Mouse (Mus musculus): ENCODE results near the gene Dgkd. TPM values are rescaled to one million over a fixed set of nuclear protein-coding genes. Genes with fewer than 3 reads are reported as not detected.

Dgkd gene
- polyA plus RNA-seq, 1 experiment from 2014 or later = 58.2 TPM

- H3K27me3 ChIP-seq (ENCODE audit: control insufficient read depth, insufficient read depth, low read length) = no peaks in the 10 kb centered on the region
- no peaks in the 10 kb centered on the region for H3K36me3 ChIP-seq (ENCODE audit: control insufficient read depth, insufficient read depth, low read length)
- peak overlapping the region; percentile 95; the same call in 1 of the 2 replicates for H3K4me3 ChIP-seq (ENCODE audit: low read depth, low read length)
- H3K9ac ChIP-seq (replicated peaks; ENCODE audit: low read depth, low read length) = no peak overlapping the region
- WGBS = 24% methylated on average over 2 of the region's 2 CpGs
- peaks cover 12% of the 10 kb centered on the region for H3K4me1 ChIP-seq (ENCODE audit: control insufficient read depth, insufficient read depth, low read length)
- no peak overlapping the region for H3K27ac ChIP-seq (ENCODE audit: low read depth, low read length)
- H3K4me2 ChIP-seq (ENCODE audit: low read depth, low read length) = peak overlapping the region; percentile 88
- no peaks in the 10 kb centered on the region for H3K9me3 ChIP-seq (ENCODE audit: control insufficient read depth, low read length)
- ATAC-seq (ENCODE audit: low read depth) = no peak
Measured at GRCm38 (mm10) chr1:87854851-87855251, 1.8 kb downstream of the Dgkd start.

GRCm38 (mm10) chr1:87855522-87855921 is 2.4 kb downstream of the Dgkd start:
- no peaks in the 10 kb centered on the region for H3K36me3 ChIP-seq (ENCODE audit: control insufficient read depth, insufficient read depth, low read length)
- no peak overlapping the region for H3K27ac ChIP-seq (ENCODE audit: low read depth, low read length)
- 95% methylated on average over 1 of the region's 1 CpGs for WGBS
- no peak overlapping the region for H3K9ac ChIP-seq (replicated peaks; ENCODE audit: low read depth, low read length)
- H3K4me2 ChIP-seq (ENCODE audit: low read depth, low read length) = peak overlapping the region; percentile 88; the same call in 1 of the 2 replicates
- H3K9me3 ChIP-seq (ENCODE audit: control insufficient read depth, low read length) = no peaks in the 10 kb centered on the region
- ATAC-seq (ENCODE audit: low read depth) = no peak
- no peak overlapping the region for H3K4me3 ChIP-seq (ENCODE audit: low read depth, low read length)
- H3K27me3 ChIP-seq (ENCODE audit: control insufficient read depth, insufficient read depth, low read length) = no peaks in the 10 kb centered on the region
- peaks cover 12% of the 10 kb centered on the region for H3K4me1 ChIP-seq (ENCODE audit: control insufficient read depth, insufficient read depth, low read length)

GRCm38 (mm10) chr1:87856823-87857222 is 3.7 kb downstream of the Dgkd start:
- H3K4me1 ChIP-seq (ENCODE audit: control insufficient read depth, insufficient read depth, low read length) = peaks cover 12% of the 10 kb centered on the region
- H3K9ac ChIP-seq (replicated peaks; ENCODE audit: low read depth, low read length) = no peak overlapping the region
- no peaks in the 10 kb centered on the region for H3K27me3 ChIP-seq (ENCODE audit: control insufficient read depth, insufficient read depth, low read length)
- no peaks in the 10 kb centered on the region for H3K9me3 ChIP-seq (ENCODE audit: control insufficient read depth, low read length)
- 82% methylated on average over 3 of the region's 3 CpGs for WGBS
- no peak overlapping the region for H3K4me3 ChIP-seq (ENCODE audit: low read depth, low read length)
- H3K27ac ChIP-seq (ENCODE audit: low read depth, low read length) = no peak overlapping the region
- H3K4me2 ChIP-seq (ENCODE audit: low read depth, low read length) = no peak overlapping the region
- ATAC-seq (ENCODE audit: low read depth) = no peak
- no peaks in the 10 kb centered on the region for H3K36me3 ChIP-seq (ENCODE audit: control insufficient read depth, insufficient read depth, low read length)

GRCm38 (mm10) chr1:87858031-87858430 is 4.9 kb downstream of the Dgkd start:
- WGBS = 96% methylated on average over 1 of the region's 1 CpGs

GRCm38 (mm10) chr1:87858529-87858928 is 5.4 kb downstream of the Dgkd start:
- WGBS = 84% methylated on average over 2 of the region's 2 CpGs
- H3K9ac ChIP-seq (replicated peaks; ENCODE audit: low read depth, low read length) = no peak overlapping the region
- H3K27me3 ChIP-seq (ENCODE audit: control insufficient read depth, insufficient read depth, low read length) = no peaks in the 10 kb centered on the region
- H3K27ac ChIP-seq (ENCODE audit: low read depth, low read length) = no peak overlapping the region
- H3K36me3 ChIP-seq (ENCODE audit: control insufficient read depth, insufficient read depth, low read length) = no peaks in the 10 kb centered on the region
- peaks cover 12% of the 10 kb centered on the region for H3K4me1 ChIP-seq (ENCODE audit: control insufficient read depth, insufficient read depth, low read length)
- ATAC-seq (ENCODE audit: low read depth) = no peak
- no peak overlapping the region for H3K4me2 ChIP-seq (ENCODE audit: low read depth, low read length)
- no peak overlapping the region for H3K4me3 ChIP-seq (ENCODE audit: low read depth, low read length)
- no peaks in the 10 kb centered on the region for H3K9me3 ChIP-seq (ENCODE audit: control insufficient read depth, low read length)

More at GRCm38 (mm10) chr1:87858031-87858430, 4.9 kb downstream of the Dgkd start:
- Histone ChIP-seq H3K27me3 (ENCODE audit: control insufficient read depth, insufficient read depth, low read length) (no peaks in the 10 kb centered on the region), H3K9me3 (ENCODE audit: control insufficient read depth, low read length) (no peaks in the 10 kb centered on the region), H3K9ac (replicated peaks; ENCODE audit: low read depth, low read length) (no peak overlapping the region), H3K4me2 (ENCODE audit: low read depth, low read length) (no peak overlapping the region), H3K4me1 (ENCODE audit: control insufficient read depth, insufficient read depth, low read length) (peaks cover 12% of the 10 kb centered on the region), H3K4me3 (ENCODE audit: low read depth, low read length) (no peak overlapping the region), H3K36me3 (ENCODE audit: control insufficient read depth, insufficient read depth, low read length) (no peaks in the 10 kb centered on the region), H3K27ac (ENCODE audit: low read depth, low read length) (no peak overlapping the region)
- ATAC-seq (ENCODE audit: low read depth) = no peak

GRCm38 (mm10) chr1:87863602-87864001 is 10.5 kb downstream of the Dgkd start:
- no peaks in the 10 kb centered on the region for H3K27me3 ChIP-seq (ENCODE audit: control insufficient read depth, insufficient read depth, low read length)
- ATAC-seq (ENCODE audit: low read depth) = no peak
- no peaks in the 10 kb centered on the region for H3K36me3 ChIP-seq (ENCODE audit: control insufficient read depth, insufficient read depth, low read length)
- no peaks in the 10 kb centered on the region for H3K4me1 ChIP-seq (ENCODE audit: control insufficient read depth, insufficient read depth, low read length)
- no peak overlapping the region for H3K27ac ChIP-seq (ENCODE audit: low read depth, low read length)
- WGBS = 78% methylated on average over 3 of the region's 3 CpGs
- no peak overlapping the region for H3K4me3 ChIP-seq (ENCODE audit: low read depth, low read length)
- no peak overlapping the region for H3K9ac ChIP-seq (replicated peaks; ENCODE audit: low read depth, low read length)
- no peaks in the 10 kb centered on the region for H3K9me3 ChIP-seq (ENCODE audit: control insufficient read depth, low read length)
- H3K4me2 ChIP-seq (ENCODE audit: low read depth, low read length) = no peak overlapping the region

GRCm38 (mm10) chr1:87864889-87865288 is 11.8 kb downstream of the Dgkd start:
- Histone ChIP-seq H3K27ac (ENCODE audit: low read depth, low read length) (no peak overlapping the region), H3K4me2 (ENCODE audit: low read depth, low read length) (no peak overlapping the region), H3K4me3 (ENCODE audit: low read depth, low read length) (no peak overlapping the region), H3K9me3 (ENCODE audit: control insufficient read depth, low read length) (no peaks in the 10 kb centered on the region), H3K36me3 (ENCODE audit: control insufficient read depth, insufficient read depth, low read length) (no peaks in the 10 kb centered on the region), H3K4me1 (ENCODE audit: control insufficient read depth, insufficient read depth, low read length) (no peaks in the 10 kb centered on the region), H3K9ac (replicated peaks; ENCODE audit: low read depth, low read length) (no peak overlapping the region), H3K27me3 (ENCODE audit: control insufficient read depth, insufficient read depth, low read length) (no peaks in the 10 kb centered on the region)
- ATAC-seq (ENCODE audit: low read depth) = no peak

GRCm38 (mm10) chr1:87866672-87867071 is 13.6 kb downstream of the Dgkd start:
- Histone ChIP-seq H3K9ac (replicated peaks; ENCODE audit: low read depth, low read length) (no peak overlapping the region), H3K27me3 (ENCODE audit: control insufficient read depth, insufficient read depth, low read length) (no peaks in the 10 kb centered on the region), H3K27ac (ENCODE audit: low read depth, low read length) (no peak overlapping the region), H3K4me1 (ENCODE audit: control insufficient read depth, insufficient read depth, low read length) (no peaks in the 10 kb centered on the region), H3K36me3 (ENCODE audit: control insufficient read depth, insufficient read depth, low read length) (no peaks in the 10 kb centered on the region), H3K4me2 (ENCODE audit: low read depth, low read length) (no peak overlapping the region), H3K4me3 (ENCODE audit: low read depth, low read length) (no peak overlapping the region), H3K9me3 (ENCODE audit: control insufficient read depth, low read length) (no peaks in the 10 kb centered on the region)
- 93% methylated on average over 1 of the region's 1 CpGs for WGBS
- ATAC-seq (ENCODE audit: low read depth) = no peak

GRCm38 (mm10) chr1:87871546-87871945 is 18.5 kb downstream of the Dgkd start:
- H3K4me3 ChIP-seq (ENCODE audit: low read depth, low read length) = no peak overlapping the region
- no peaks in the 10 kb centered on the region for H3K4me1 ChIP-seq (ENCODE audit: control insufficient read depth, insufficient read depth, low read length)
- no peak for ATAC-seq (ENCODE audit: low read depth)
- no peak overlapping the region for H3K4me2 ChIP-seq (ENCODE audit: low read depth, low read length)
- no peak overlapping the region for H3K27ac ChIP-seq (ENCODE audit: low read depth, low read length)
- H3K9ac ChIP-seq (replicated peaks; ENCODE audit: low read depth, low read length) = no peak overlapping the region
- H3K27me3 ChIP-seq (ENCODE audit: control insufficient read depth, insufficient read depth, low read length) = no peaks in the 10 kb centered on the region
- no peaks in the 10 kb centered on the region for H3K9me3 ChIP-seq (ENCODE audit: control insufficient read depth, low read length)
- H3K36me3 ChIP-seq (ENCODE audit: control insufficient read depth, insufficient read depth, low read length) = no peaks in the 10 kb centered on the region

GRCm38 (mm10) chr1:87873081-87873480 is 20.0 kb downstream of the Dgkd start:
- no peak for ATAC-seq (ENCODE audit: low read depth)
- Histone ChIP-seq H3K4me2 (ENCODE audit: low read depth, low read length) (no peak overlapping the region), H3K27me3 (ENCODE audit: control insufficient read depth, insufficient read depth, low read length) (no peaks in the 10 kb centered on the region), H3K36me3 (ENCODE audit: control insufficient read depth, insufficient read depth, low read length) (no peaks in the 10 kb centered on the region), H3K4me3 (ENCODE audit: low read depth, low read length) (no peak overlapping the region), H3K9ac (replicated peaks; ENCODE audit: low read depth, low read length) (no peak overlapping the region), H3K9me3 (ENCODE audit: control insufficient read depth, low read length) (no peaks in the 10 kb centered on the region), H3K27ac (ENCODE audit: low read depth, low read length) (no peak overlapping the region), H3K4me1 (ENCODE audit: control insufficient read depth, insufficient read depth, low read length) (0 out of 2 replicates have a peak, but pooled peaks cover 5% of the 10 kb centered on the region)

Measured in neural tube, embryonic 14.5 days (tissue).